Mouse (Mus musculus): ENCODE measurements around the gene AB124611.

- TF ChIP-seq GATA1 (IDR thresholded peaks at IDR 0.05; ENCODE audit: low read length) (no peak), TAL1 (IDR thresholded peaks at IDR 0.05; ENCODE audit: low read length) (no peak)
Observed at GRCm38 (mm10) chr9:21576286-21576685, 50.3 kb downstream of the AB124611 start.
